Mouse (Mus musculus): ENCODE measurements at regions not wholly inside any gene's neighbourhood (a gene's known extent, or its start where the extent isn't known, plus 50 kb on each side); places are given as distances from the start of the nearest gene placed in this dataset.

DNA sequence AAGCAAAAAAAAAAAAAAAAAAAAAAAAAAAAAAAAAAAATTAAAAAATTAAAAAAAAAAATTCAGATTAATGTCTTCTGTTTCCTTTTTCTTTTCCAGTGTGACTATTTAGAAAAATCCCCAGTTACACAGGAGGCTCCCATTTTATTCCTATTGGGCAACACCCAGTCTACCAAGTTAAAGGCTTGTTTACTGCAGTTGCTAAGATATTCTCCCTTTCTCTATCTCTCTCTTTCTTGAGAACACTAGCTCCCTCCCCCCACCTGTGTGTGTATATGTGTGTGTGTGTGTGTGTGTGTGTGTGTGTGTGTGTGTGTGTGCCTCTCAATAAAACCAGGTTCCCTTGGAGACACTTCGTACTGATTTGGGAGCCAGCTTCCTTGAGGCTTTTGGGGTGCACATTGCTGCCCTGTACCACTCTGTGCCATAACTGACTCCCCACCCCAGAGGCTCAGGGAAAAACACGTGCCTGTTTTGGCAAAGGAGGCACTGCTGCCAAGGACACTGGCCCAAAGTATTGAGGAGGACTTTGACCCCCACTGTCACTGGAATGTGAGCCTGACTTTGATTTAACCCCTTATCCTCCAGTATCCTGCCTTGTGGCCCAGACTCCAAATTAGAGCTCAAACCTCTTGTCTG lies 50.3 kb downstream of the Anapc15-ps start:
- DNase-seq, result peak in 1 of 2 experiments; percentile 31
- intact Hi-C loops (cut with DNase I), result no loop called here

DNA sequence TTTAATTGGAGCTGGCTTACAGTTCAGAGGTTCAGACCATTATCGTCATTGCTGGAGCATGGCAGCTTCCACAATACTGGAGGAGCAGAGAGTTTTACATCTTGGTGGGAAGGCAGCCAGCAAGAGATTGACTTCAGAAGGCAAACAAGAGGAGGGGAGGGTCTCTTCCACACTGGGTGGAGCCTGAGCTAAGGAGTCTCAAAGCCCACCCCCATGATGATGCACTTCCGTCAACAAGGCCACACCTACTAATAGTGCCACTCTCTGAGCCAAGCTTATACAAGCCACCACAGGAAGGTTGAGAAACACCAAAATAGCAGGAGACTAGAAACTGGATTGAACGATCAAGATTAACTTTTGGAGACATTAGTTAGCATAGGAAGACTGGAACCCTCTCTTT lies 52.5 kb downstream of the Anapc15-ps start:
- intact Hi-C loops (cut with DNase I), result no loop called here
- no peak for DNase-seq

DNA sequence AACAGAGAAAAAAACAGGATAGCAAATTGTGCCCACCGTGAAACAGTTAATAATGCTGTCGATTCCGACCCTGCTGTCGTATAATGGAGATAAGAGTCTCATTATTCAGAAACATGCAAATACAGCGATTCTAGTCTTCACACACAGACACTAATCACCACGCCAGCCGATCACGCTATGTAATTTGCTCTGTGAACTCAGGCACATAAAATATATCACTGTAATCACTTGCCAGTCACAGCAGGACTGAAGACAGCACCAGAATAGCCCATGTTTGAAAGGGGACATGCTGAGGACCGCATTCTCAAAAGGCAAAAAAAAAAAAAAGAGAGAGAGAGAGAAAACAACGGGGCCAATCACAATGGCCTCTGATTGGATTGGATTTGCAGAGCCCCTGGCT lies 53.6 kb downstream of the Anapc15-ps start:
- intact Hi-C loops (cut with DNase I), result no loop called here
- DNase-seq, result no peak

DNA sequence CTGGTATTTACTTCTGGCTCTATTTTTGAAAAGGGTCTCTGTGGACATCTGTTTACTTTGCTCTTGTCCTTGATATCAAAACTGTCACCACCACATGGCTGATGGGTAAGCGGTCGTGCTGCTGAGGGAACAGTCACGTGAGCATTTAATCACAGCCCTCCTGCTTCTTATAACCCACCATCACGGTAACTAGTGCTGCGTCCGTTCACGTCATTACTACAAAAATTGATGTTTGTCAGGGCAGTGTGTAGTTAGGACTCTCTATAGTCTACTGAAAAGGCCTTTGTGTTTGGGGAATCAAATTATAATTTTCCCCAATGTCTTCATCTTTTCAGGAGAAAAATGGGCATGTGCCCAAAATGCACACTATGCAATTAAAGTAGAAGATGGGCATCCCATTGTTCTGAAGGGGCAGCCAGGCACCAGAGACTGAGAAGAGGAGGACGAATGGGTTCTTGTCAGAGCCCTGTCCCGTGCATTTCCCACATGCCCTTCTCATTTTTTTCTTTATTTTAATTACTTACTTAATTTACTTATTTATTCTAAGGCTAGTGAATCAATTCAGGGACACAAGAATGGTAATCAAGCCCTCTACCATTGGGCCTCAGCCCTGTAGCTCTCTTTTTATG lies 54.6 kb upstream of the Nudt4 start:
- intact Hi-C loops (cut with DNase I), result no loop called here

DNA sequence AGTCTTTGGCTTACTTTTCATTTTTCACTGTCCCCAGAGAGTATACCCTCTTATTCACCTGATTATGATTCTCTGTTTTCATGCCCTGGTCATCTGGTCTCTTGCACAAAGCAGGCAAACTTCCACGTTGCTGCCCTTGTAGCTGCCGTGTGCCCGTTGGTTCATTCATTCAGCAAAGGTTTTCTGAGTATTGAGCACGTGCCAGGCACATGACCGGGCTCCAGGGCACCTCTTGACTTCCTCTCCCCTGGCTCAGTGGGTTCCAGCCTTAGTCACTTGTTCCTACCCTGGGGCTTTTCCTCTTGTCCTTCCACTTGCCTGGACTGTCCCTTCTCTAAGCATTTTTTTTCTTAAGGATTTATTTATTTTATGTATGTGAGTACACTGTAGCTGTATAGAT lies 52.9 kb upstream of the Nudt4 start:
- peak; percentile 10 to 25 for DNase-seq
- intact Hi-C loops (cut with DNase I), result no loop called here

More for the DNA sequence above, 54.6 kb upstream of the Nudt4 start:
- DNase-seq, result no peak

DNA sequence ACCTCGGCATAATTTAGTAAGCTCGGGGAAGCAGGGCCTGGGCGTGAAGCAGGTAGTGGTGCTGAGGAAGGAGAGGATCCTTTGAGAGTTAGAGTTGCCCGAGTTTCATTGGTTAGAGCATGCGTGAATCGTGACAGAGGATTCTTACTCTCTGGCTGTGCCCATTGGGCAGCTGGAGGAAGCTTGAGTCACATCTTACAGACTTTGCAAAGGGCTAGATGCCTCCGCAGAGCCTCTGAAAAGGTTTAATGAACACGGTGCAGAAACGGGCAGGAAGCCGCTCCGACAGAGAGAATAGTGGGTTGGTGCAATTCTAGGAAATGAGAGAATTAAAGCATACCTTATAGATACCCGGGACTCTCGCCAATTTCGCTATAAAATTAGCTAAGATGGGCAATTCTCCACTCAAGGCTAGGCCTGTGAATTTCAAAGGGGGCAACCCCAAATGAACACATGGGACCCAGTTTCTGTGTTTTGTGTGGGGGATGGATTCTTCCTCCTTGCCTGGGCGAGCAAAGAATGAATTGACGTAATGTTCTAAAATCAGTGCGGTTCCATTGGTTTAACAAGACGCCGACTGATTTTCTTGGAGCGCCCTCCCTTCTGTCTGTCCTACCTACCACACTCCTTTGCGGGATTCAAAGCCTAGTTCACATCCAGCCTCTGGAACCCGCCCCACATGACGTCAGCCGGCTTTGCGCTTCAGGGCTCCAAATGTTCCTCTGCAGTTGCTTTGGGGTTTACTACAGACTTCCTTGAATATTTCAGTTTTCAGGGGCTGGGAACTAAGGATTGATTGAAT lies 52.1 kb upstream of the Nudt4 start:
- intact Hi-C loops (cut with DNase I), result no loop called here
- DNase-seq, result no peak

All from heart, postnatal 14 days (tissue).